Mouse (Mus musculus): ENCODE results near the gene Ankrd33b. TPM values are rescaled to one million over a fixed set of nuclear protein-coding genes. Genes with fewer than 3 reads are reported as not detected.

The Ankrd33b gene
- polyA plus RNA-seq, 1 experiment: 0.16 TPM

GRCm38 (mm10) chr15:31297777-31298137, 69.8 kb downstream of the Ankrd33b start:
- H3K27ac ChIP-seq (ENCODE audit: insufficient read depth, low read length): no peak overlapping the region
- H3K4me3 ChIP-seq (ENCODE audit: insufficient read depth, low read length): no peak overlapping the region
- no peaks in the 10 kb centered on the region for H3K4me1 ChIP-seq (ENCODE audit: control insufficient read depth, insufficient read depth, low read length)
- TF ChIP-seq CTCF (IDR thresholded peaks at IDR 0.05; ENCODE audit: borderline replicate concordance, insufficient read depth, low read length) (no peak), POLR2A (IDR thresholded peaks at IDR 0.05; ENCODE audit: low read depth, low read length) (no peak)

DNA sequence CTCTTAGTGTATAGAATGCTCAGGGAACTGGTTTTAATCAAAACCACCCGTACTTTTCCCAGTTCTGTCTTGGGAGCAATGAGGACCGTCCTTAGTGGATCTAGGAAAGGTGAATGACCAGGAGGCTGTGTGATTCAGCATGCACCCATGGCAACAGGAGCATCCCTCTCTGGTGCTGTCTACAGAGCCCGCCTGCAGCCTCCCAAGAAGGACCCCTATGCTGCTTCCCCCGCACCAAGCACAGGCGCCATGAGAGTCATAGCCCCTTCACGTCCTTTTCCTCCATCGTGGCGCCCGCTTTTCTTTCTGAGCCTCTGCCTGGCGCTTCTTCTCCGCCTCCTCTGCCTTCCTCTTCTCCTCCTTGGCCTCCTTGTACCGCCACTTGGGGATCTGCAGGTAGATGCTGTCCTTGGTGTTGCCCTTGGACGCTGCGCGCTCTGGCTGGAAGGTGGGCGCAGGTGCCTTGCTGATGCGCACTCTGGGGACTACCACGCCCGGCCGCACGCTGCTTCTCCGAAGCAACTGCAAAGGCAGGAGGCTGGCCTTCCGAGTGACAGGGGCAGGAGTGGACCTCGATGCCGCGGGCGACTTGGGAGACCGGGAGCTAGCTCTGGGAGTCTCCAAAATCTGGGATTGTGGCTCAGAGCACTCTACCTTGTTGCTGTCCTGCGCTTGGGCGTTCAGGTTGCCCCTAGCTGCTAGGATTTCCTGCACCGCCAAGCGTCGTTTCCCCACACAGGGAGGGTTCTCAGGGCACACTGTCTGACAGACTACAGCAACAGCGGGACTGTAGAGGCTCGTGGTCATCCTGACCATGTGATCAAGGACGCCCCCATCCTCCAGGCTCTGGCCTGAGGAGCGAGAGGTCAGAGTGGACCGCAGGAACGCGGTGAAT, 70.4 kb downstream of the Ankrd33b start:
- no peak overlapping the region for H3K4me3 ChIP-seq (ENCODE audit: insufficient read depth, low read length)
- TF ChIP-seq CTCF (IDR thresholded peaks at IDR 0.05; ENCODE audit: borderline replicate concordance, insufficient read depth, low read length) (no peak), POLR2A (IDR thresholded peaks at IDR 0.05; ENCODE audit: low read depth, low read length) (no peak)

DNA sequence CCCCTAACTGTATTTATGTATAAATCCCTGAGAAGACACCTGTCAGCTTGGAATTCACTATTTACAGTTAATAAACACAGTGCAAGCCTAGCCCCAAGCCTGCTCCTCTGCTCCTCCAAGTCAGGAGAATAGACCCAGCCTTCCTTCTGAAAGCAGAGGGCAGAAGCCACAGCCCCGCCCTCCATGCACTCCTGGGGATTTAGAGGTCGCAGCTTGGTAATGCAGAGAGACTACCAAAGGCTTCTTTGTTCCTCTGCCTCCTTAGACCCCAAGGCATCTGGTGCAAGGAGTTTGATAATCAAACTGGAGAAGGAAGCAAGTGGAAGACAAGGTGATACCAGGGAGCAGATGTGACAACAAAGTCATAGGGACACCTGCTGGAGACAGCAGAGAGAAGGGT, 73.2 kb downstream of the Ankrd33b start:
- Histone ChIP-seq H3K4me3 (ENCODE audit: insufficient read depth, low read length) (no peak overlapping the region), H3K27ac (ENCODE audit: insufficient read depth, low read length) (no peak overlapping the region), H3K4me1 (ENCODE audit: control insufficient read depth, insufficient read depth, low read length) (no peaks in the 10 kb centered on the region)
- TF ChIP-seq POLR2A (IDR thresholded peaks at IDR 0.05; ENCODE audit: low read depth, low read length): no peak
- no peak for TF ChIP-seq CTCF (IDR thresholded peaks at IDR 0.05; ENCODE audit: borderline replicate concordance, insufficient read depth, low read length)

More for the DNA sequence above, 70.4 kb downstream of the Ankrd33b start:
- Histone ChIP-seq H3K4me1 (ENCODE audit: control insufficient read depth, insufficient read depth, low read length) (no peaks in the 10 kb centered on the region), H3K27ac (ENCODE audit: insufficient read depth, low read length) (no peak overlapping the region)

DNA sequence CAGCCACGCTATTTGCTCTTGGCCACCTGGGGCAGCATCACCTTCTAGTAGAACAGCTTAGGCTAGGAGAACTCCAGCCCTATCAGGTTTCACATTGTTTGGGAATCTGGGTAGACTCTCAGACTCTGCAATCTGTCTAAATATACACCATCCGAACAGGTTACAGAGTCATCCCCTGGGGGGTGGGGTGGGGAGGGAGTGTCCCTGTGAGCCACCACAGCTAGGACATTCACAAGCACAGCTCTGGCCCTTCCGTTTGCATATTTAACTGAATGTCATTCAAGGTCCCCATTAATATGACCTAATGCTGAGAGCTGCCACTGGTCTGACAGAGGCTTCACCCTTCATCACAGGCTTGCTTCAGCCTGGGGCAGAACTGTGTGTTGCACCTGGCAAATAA, 74.9 kb downstream of the Ankrd33b start:
- no peak overlapping the region for H3K27ac ChIP-seq (ENCODE audit: insufficient read depth, low read length)
- H3K4me1 ChIP-seq (ENCODE audit: control insufficient read depth, insufficient read depth, low read length): no peaks in the 10 kb centered on the region
- no peak for TF ChIP-seq CTCF (IDR thresholded peaks at IDR 0.05; ENCODE audit: borderline replicate concordance, insufficient read depth, low read length)
- no peak for TF ChIP-seq POLR2A (IDR thresholded peaks at IDR 0.05; ENCODE audit: low read depth, low read length)
- no peak overlapping the region for H3K4me3 ChIP-seq (ENCODE audit: insufficient read depth, low read length)

GRCm38 (mm10) chr15:31285695-31286094, 81.8 kb downstream of the Ankrd33b start:
- Histone ChIP-seq H3K4me3 (ENCODE audit: insufficient read depth, low read length) (no peak overlapping the region), H3K4me1 (ENCODE audit: control insufficient read depth, insufficient read depth, low read length) (no peaks in the 10 kb centered on the region), H3K27ac (ENCODE audit: insufficient read depth, low read length) (no peak overlapping the region)
- no peak for TF ChIP-seq POLR2A (IDR thresholded peaks at IDR 0.05; ENCODE audit: low read depth, low read length)
- TF ChIP-seq CTCF (IDR thresholded peaks at IDR 0.05; ENCODE audit: borderline replicate concordance, insufficient read depth, low read length): no peak

DNA sequence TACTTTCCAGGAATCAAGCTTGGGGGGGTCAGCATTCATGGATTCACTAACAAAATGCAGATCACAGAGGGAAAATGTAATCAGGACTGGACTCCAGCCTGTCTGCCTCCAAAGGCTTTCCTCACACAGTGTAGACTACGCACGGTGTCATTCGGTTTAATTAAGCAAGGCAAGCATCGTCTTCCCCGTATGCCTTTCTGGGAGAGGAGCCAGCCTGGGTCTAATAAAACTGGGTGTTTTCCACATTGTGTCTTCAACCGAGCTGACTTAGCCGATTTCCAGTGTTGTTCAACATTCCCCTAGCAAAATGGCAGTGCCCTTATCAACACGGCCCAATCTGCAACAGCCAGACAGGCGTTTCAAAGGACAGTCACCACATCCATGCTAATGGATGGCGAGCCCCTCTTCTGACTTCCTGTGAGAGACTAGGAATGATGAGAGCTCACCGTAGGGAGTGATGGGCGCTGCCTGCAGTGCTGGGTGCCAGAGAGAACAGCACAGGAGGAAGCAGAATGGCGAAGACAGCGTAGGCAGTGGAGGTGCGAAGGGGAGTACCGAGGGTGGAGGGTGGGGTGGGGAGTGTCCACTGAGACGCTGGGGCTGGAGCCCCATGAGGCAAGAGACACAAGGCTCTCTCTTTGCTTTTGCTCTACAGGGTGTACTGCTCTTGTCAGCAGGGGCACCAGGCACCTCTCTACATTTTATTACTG, 82.4 kb downstream of the Ankrd33b start:
- H3K4me3 ChIP-seq (ENCODE audit: insufficient read depth, low read length): no peak overlapping the region
- H3K27ac ChIP-seq (ENCODE audit: insufficient read depth, low read length): no peak overlapping the region
- H3K4me1 ChIP-seq (ENCODE audit: control insufficient read depth, insufficient read depth, low read length): no peaks in the 10 kb centered on the region
- TF ChIP-seq CTCF (IDR thresholded peaks at IDR 0.05; ENCODE audit: borderline replicate concordance, insufficient read depth, low read length): no peak
- no peak for TF ChIP-seq POLR2A (IDR thresholded peaks at IDR 0.05; ENCODE audit: low read depth, low read length)

DNA sequence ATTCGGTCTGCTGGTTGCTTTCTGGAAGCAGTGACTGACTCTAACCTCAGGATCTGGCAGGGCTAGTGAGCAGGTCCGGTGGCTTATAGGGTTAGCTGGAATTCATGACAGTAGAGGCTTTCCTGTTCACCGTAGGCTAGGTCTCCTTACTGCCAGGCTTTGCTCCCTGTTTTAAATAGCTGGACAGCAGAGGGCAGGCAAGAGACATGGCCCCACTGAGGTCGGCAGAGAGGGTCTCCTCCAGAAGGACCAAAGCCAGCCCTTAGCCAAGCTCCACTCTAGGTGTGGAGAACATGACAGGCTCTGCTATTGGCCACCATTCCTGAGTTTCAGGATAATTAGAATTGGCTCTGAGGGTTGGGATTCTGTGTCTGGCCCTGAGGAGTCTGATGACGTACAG, 83.4 kb downstream of the Ankrd33b start:
- Histone ChIP-seq H3K4me1 (ENCODE audit: control insufficient read depth, insufficient read depth, low read length) (no peaks in the 10 kb centered on the region), H3K4me3 (ENCODE audit: insufficient read depth, low read length) (no peak overlapping the region), H3K27ac (ENCODE audit: insufficient read depth, low read length) (no peak overlapping the region)
- TF ChIP-seq CTCF (IDR thresholded peaks at IDR 0.05; ENCODE audit: borderline replicate concordance, insufficient read depth, low read length): no peak
- no peak for TF ChIP-seq POLR2A (IDR thresholded peaks at IDR 0.05; ENCODE audit: low read depth, low read length)

DNA sequence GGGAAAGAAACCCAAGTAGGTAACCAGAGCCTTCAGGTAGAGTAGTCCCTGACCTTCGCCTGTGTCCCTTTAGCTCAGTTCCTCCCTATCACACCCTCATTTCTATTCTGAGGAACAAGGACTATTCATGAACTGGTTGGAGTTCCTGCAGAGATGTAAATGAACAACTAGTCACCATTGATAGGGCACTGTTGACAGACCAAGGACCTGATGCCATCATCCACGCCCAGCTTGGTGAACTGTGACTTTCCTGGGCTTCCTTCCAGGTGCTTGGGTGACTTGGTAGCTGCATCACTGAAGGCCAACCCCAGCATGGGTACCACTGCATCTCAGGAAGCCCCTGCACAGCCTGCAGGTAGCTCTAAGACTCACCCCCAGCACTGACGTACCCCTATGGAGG, 85.2 kb downstream of the Ankrd33b start:
- no peaks in the 10 kb centered on the region for H3K4me1 ChIP-seq (ENCODE audit: control insufficient read depth, insufficient read depth, low read length)
- no peak overlapping the region for H3K27ac ChIP-seq (ENCODE audit: insufficient read depth, low read length)
- TF ChIP-seq CTCF (IDR thresholded peaks at IDR 0.05; ENCODE audit: borderline replicate concordance, insufficient read depth, low read length) (no peak), POLR2A (IDR thresholded peaks at IDR 0.05; ENCODE audit: low read depth, low read length) (no peak)
- H3K4me3 ChIP-seq (ENCODE audit: insufficient read depth, low read length): no peak overlapping the region

- H3K27ac ChIP-seq (ENCODE audit: insufficient read depth, low read length): no peak overlapping the region
- no peak for TF ChIP-seq CTCF (IDR thresholded peaks at IDR 0.05; ENCODE audit: borderline replicate concordance, insufficient read depth, low read length)
- TF ChIP-seq POLR2A (IDR thresholded peaks at IDR 0.05; ENCODE audit: low read depth, low read length): no peak
Observed at GRCm38 (mm10) chr15:31281830-31282229, 85.7 kb downstream of the Ankrd33b start.

GRCm38 (mm10) chr15:31280683-31281082, 86.8 kb downstream of the Ankrd33b start:
- TF ChIP-seq CTCF (IDR thresholded peaks at IDR 0.05; ENCODE audit: borderline replicate concordance, insufficient read depth, low read length) (no peak), POLR2A (IDR thresholded peaks at IDR 0.05; ENCODE audit: low read depth, low read length) (no peak)
- no peak overlapping the region for H3K27ac ChIP-seq (ENCODE audit: insufficient read depth, low read length)
- no peak overlapping the region for H3K4me3 ChIP-seq (ENCODE audit: insufficient read depth, low read length)
- no peaks in the 10 kb centered on the region for H3K4me1 ChIP-seq (ENCODE audit: control insufficient read depth, insufficient read depth, low read length)

More at GRCm38 (mm10) chr15:31281830-31282229, 85.7 kb downstream of the Ankrd33b start:
- Histone ChIP-seq H3K4me3 (ENCODE audit: insufficient read depth, low read length) (no peak overlapping the region), H3K4me1 (ENCODE audit: control insufficient read depth, insufficient read depth, low read length) (no peaks in the 10 kb centered on the region)

Data from embryonic fibroblast, embryonic 13.5 days (primary cell).